Mouse (Mus musculus): ENCODE data around the gene Lamc2.

DNA sequence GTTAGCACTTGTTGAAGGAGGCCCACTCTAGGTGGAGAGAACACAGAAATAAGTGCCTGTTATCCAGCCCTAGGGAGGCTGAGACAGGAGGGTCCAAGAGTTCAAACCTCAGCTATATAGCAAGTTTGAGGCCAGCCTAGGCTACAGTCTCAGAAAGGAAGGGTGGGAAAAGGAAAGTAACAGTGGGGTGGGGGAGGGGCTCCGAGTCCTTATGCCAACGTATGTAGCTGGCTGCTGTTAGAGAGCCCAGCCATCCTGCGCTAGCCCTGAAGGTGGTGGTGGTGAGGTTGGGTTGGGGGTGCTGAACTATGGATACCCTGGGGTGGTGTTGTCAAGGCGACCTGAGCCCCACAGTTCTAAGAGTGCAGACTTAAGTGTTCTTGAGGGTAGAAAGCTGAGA, 92.7 kb downstream of the Lamc2 start:
- TF ChIP-seq CTCF (IDR thresholded peaks at IDR 0.05; ENCODE audit: control insufficient read depth, insufficient read depth, low read length) (no peak), POLR2A (IDR thresholded peaks at IDR 0.05; ENCODE audit: borderline replicate concordance, control insufficient read depth, low read depth, low read length) (no peak)
